Mouse (Mus musculus) frontal cortex, adult (tissue): ENCODE measurements around the gene Rnf182.
A peak's percentile ranks its signal among the peaks of the same experiment; 100 is the strongest.

Source experiments
- ATAC-seq: cut with Nextera tagmentation; 2 replicates; pipeline ENCODE4 v1.9.2; 2017; ENCODE audit warnings: mild to moderate bottlenecking, moderate library complexity, mixed read lengths; ENCODE audit not compliant: low TSS enrichment

The Rnf182 gene

DNA sequence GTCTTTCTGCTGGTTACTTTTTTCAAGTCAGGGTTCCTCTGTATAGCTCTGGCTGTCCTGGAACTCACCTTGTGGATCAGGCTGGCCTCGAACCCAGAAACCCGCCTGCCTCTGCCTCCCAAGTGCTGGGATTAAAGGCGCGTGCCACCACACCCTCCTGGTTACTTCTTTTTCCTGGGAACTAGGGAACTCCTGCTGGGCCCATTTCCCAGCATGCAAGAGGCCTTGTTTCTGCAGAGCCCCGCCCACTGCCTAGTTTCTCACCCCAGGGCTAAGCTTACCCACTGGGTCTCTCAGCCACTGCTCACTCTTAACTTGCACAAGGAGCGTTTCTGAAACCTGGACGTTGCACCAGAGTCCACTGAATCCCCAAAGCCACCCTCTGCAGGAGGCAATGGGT lies 80.5 kb downstream of the Rnf182 start:
- no peak for ATAC-seq

DNA sequence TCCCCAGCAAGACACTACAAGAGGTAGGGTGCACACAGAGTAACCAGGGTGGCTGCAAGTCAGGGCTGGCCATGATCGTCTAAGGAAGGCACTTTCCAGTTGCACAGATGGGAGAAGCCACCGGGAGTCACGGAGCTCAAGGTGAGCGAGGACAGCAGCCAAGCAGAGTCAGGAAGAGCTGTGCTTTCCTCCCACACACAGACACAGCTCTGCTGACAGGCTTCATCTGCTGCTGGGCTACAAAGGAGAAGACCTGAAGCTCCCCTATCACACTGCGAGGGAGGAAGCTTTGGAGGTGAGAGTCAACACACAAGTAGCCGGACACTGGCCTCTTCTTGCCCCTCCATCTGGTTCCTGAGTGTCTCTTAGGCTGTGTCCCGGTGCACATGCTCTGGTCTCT lies 83.0 kb downstream of the Rnf182 start:
- ATAC-seq: peak; percentile 80

DNA sequence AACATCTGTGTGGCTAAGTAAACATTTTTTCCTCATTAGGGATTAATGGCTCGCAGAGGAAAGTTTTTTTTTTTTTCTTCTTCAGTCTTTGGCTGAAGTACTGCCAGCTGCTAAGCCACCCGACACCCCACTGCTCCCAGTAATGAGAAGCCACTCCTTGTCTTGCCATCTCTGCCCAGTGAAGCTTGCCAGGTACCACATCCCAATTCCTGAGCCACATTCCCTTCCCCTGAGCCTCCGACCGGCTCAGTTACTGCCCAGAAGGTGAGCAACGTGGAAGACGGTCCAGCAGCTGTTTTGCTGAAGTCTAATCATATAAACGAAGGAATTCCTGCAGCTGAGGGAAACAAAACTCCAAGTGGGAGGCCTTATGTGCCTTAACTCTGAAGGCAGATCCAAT lies 88.0 kb downstream of the Rnf182 start:
- no peak for ATAC-seq

DNA sequence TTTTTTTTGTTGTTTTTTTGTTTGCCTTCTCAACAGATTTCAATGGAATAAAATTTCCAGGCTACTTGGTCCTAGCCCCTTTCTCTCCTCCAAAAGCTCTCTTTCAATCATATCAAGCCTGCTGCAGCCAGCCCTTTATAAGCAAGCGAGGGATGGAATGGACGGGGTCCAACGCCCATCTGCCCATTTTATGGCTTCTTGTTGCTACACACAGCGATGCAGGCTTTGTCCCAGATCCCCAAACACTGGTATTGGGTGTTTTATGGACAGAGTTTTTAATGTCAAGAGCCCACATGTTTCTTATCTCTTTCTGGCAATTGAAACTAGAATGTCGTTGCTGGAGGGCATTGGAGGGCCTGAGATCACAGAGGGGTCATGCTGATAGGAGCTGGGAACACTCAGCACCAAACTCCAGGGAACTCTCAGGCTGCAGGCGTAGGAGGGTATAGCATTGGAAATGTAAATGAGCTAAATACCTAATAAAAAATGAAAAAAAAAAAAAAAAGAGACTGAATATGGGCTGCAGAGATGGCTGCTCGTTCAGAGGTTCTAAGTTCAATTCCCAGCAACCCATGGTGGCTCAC lies 89.1 kb downstream of the Rnf182 start:
- ATAC-seq: no peak

DNA sequence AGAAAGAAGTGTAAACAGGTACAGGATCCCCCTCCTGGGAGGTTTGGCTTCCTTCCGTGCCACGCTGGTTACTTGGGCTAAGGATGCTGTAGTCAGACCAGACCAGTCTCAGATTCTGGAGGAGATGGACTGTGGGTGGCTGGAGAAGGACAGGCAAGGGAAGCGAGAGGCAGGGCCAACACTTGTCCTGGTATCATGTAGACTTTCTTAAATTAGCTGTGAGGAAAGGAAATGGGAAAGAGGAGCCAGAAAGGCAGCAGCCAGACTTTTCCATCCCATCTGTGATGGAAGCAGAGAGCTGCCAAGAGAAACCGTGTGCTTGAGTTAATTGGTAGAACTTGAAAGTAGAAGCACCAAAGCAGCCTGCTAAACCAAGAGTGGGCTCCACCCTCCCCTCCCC lies 90.9 kb downstream of the Rnf182 start:
- ATAC-seq: peak; percentile 96

DNA sequence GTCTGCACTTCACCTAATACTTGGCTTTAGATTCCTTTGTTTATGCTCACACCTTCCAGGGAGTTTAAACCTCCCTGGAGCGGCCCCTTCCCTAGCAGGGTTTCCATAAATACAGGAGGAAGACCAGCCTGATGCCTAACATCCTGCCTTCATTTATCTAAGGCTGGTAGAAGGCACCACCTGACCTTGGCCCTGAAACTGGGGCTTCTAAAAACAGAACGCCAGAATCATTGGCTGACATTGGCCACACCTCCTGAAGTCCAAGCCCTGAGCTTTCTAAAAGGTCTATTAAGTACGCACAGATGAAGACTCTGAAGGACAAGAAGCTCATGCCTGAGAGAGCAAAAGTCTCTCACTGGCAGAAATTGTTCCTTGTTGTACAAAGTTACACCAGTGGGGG lies 94.0 kb downstream of the Rnf182 start:
- ATAC-seq: no peak

DNA sequence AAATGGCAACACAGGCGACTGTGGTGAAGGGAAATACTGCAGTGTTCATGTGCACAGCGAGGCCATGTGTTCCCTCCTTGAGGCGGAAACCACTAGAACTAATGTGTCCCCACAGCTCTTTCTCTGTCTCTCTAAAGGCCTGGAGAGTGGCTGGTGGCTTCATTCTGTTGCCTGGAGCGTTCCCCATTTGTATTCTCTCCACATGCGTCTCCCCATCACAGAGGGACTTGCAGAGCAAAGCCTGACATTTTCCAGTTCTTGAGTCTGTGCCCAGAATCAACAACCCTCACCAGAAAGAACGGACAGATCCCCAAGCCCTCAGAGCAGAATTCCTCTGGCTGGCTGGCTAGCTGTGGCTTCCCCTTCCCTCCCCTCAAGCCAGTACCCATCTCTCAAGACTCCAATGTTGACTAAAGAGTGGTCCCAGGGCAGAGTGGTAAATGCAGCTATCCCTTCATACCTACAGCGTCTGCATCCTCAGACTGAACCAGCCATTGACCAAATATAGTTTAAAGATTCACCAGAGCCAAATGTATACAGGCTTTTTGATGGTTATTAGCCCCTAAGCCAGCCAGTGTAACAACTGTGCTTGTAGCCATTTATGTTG lies 96.3 kb downstream of the Rnf182 start:
- ATAC-seq: 0 out of 2 replicates have a peak, but pooled peaks have one; percentile 29

DNA sequence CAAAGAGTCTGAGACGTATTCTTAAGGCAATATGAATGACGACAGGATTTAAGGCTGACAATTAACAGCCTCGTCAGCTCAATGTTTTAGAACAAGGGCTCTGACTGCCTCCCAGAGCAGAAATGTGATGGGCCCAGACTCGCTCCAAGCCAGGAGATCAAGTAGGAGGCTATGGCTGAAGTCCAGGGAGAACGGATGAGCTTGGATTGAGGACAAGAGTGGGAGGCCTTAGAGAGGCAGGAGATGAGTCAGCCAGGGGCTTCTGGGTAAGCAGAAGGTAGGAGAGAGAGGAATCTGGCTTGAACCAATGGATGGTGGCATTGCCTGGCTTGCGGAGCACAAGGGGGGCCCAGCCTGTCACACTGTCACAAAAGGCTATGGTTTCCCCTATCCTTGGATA lies 99.2 kb downstream of the Rnf182 start:
- ATAC-seq: peak; percentile 85

DNA sequence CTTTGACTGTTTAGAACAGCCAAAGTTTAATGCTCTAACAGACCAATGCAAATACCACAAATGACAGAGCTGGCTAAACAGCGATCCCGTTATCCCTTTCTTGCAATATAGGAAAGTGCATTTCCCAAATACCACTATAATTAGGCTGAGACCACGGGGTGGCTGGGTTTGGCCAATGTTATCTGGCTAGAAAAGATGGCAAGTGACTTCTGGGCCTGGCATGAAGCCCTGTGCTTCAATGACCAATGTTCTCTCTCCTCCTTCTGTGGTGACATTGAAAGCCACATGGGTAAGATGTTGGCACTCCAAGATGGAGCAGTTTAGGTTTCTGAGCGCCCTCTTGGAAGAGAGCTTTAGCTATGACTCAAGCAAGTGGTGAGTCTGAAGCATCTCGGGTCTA lies 100.0 kb downstream of the Rnf182 start:
- ATAC-seq: no peak

DNA sequence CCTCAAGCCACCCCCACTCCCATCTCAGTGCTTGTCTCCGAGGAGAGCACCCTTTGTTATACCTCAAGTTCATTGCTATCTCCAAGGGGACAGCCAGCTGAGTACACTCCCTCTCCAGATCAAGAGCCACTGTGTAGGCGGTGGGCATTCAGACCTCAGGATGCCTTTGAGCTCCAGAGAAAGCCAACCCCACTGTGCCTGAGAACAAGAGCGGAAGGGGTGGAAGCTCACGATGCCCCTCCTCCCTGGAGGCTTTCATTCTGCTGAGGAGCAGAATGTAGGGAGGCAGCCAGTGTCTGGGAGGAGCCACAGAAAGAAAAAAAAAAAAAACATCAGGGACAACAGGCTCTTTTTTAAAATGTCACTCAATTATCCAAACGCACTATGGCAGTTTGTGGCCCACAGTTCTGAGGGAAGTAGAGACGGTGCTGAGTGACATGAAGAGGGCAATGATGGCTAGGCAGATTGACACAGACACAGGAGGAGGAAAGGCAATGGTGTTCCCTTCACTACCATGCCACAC lies 101.1 kb downstream of the Rnf182 start:
- no peak for ATAC-seq

DNA sequence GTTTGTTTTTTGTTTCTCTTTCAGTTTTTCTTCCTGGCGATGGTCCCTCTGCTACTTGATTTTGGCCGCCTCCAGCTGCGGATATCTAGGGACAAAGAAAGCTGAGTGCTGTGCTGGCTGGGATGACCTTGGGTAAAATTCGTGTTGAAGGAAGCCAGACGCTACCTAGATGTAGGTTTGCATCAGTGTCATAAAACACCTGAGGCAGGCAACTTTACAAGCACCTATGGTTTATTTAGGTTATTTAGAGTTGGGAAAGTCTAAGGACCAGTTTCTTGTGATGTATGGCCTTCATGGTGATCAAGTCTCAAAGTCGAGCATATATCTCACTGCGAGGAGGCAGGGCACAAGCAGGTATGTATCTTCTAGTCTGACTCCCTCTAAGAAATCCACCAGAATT lies 102.7 kb downstream of the Rnf182 start:
- ATAC-seq: no peak

DNA sequence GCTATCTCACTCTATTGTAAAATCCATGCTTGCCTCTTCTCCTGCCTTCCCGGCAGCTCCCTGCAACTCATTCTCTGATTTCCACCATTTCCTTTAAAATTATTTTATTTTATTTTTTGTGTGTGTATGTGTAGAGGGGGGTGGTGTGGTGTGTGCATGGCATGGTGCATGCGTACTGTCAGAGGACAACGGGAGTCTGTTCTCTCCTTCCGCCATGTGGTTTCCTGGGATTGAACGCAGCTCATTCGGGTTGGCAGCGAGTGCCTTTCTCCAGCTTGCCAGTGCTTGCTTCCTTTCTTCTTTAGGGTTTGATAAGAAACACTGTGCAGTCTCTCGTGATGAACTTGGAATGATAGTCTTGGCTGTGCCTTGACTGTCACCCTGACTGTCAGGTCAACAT lies 105.0 kb downstream of the Rnf182 start:
- ATAC-seq: no peak
